Mouse (Mus musculus) intestine, embryonic 14.5 days (tissue): Measurements from ENCODE around the gene Tns3. TPM values are rescaled to one million over a fixed set of nuclear protein-coding genes. Genes with fewer than 3 reads are reported as not detected.

ENCODE experiments used
- ATAC-seq: fragments of 200-750 bp; cut with Nextera tagmentation; replicated peaks from 2 replicates; pipeline ENCODE4 v1.8.0; 2017; ENCODE audit warnings: low read depth, moderate number of reproducible peaks, moderate TSS enrichment, moderate library complexity; ENCODE audit not compliant: low FRiP score, low TSS enrichment
- DNase-seq: peaks from one replicate; pipeline ENCODE4 v3.0.0-alpha.2; 2018; ENCODE audit warnings: low spot score
- H3K27ac ChIP-seq: fragments of 300-500 bp; sonication (generic); 2 replicates; pipeline ENCODE4 v1.5.1; 2014; ENCODE audit warnings: low read depth, mild to moderate bottlenecking, control low read depth
- H3K27me3 ChIP-seq: fragments of 300-500 bp; sonication (generic); replicated peaks from 2 replicates; pipeline ENCODE4 v1.6.1; 2014; ENCODE audit warnings: low read length, control low read depth; ENCODE audit not compliant: control insufficient read depth, insufficient read depth
- H3K36me3 ChIP-seq: fragments of 300-500 bp; sonication (generic); 2 replicates; pipeline ENCODE4 v1.6.1; 2014; ENCODE audit warnings: low read length, control low read depth; ENCODE audit not compliant: control insufficient read depth, insufficient read depth
- H3K4me1 ChIP-seq: fragments of 300-500 bp; sonication (generic); replicated peaks from 2 replicates; pipeline ENCODE4 v1.6.1; 2014; ENCODE audit warnings: low read length, control low read depth, mixed read lengths; ENCODE audit not compliant: control insufficient read depth, insufficient read depth
- H3K4me2 ChIP-seq: fragments of 300-500 bp; sonication (generic); 2 replicates; pipeline ENCODE4 v1.6.1; 2014; ENCODE audit warnings: low read length
- H3K4me3 ChIP-seq: fragments of 300-500 bp; sonication (generic); 2 replicates; pipeline ENCODE4 v1.5.1; 2014; ENCODE audit warnings: low read depth, low read length, control low read depth, mixed read lengths
- H3K9ac ChIP-seq: fragments of 300-500 bp; sonication (generic); 2 replicates; pipeline ENCODE4 v1.6.1; 2014; ENCODE audit warnings: mild to moderate bottlenecking, low read length
- H3K9me3 ChIP-seq: fragments of 300-500 bp; sonication (generic); 2 replicates; pipeline ENCODE4 v1.6.1; 2016; ENCODE audit warnings: low read length, control low read depth; ENCODE audit not compliant: control insufficient read depth
- WGBS: fragments of 180-500 bp; shearing (Covaris S2); extraction: QIAGEN DNeasy Blood & Tissue Kit; methylation state at CpG from one replicate; pipeline ENCODE4 v1.1.7; 2014; 5-methylcytosine and 5-hydroxymethylcytosine counted together
- polyA plus RNA-seq: library from polyadenylated mRNA; unstranded; fragments of >200 nt; fragmentation: Nextera tagmentation; extraction: Ambion mirVana; gene quantifications from 2 replicates; pipeline ENCODE4 v1.2.1, GENCODE M21; 2014

Gene Tns3
- polyA plus RNA-seq, 1 experiment from 2014 or later: 25.7 TPM

- Histone ChIP-seq H3K27ac (no peak overlapping the region), H3K36me3 (peaks cover 39% of the 10 kb centered on the region), H3K4me3 (no peak overlapping the region), H3K9me3 (no peaks in the 10 kb centered on the region), H3K27me3 (no peaks in the 10 kb centered on the region), H3K4me1 (no peaks in the 10 kb centered on the region; the same call in 1 of the 2 replicates), H3K4me2 (no peak overlapping the region), H3K9ac (no peak overlapping the region)
- ATAC-seq (no peak), DNase-seq (no peak)
- 33% methylated on average over 5 of the region's 5 CpGs for WGBS
Observed at GRCm38 (mm10) chr11:8481962-8482361, 182.4 kb downstream of the Tns3 start.

GRCm38 (mm10) chr11:8481529-8481928 is 182.8 kb downstream of the Tns3 start:
- ATAC-seq (no peak), DNase-seq (no peak)
- Histone ChIP-seq H3K4me3 (no peak overlapping the region), H3K4me1 (no peaks in the 10 kb centered on the region; the same call in 1 of the 2 replicates), H3K27ac (no peak overlapping the region), H3K4me2 (no peak overlapping the region), H3K36me3 (peaks cover 41% of the 10 kb centered on the region), H3K9ac (no peak overlapping the region), H3K9me3 (no peaks in the 10 kb centered on the region), H3K27me3 (no peaks in the 10 kb centered on the region)
- WGBS: 83% methylated on average over 6 of the region's 6 CpGs

- Histone ChIP-seq H3K36me3 (peaks cover 33% of the 10 kb centered on the region), H3K27ac (no peak overlapping the region), H3K4me3 (no peak overlapping the region), H3K9me3 (no peaks in the 10 kb centered on the region), H3K4me2 (no peak overlapping the region), H3K9ac (no peak overlapping the region), H3K27me3 (no peaks in the 10 kb centered on the region), H3K4me1 (no peaks in the 10 kb centered on the region; the same call in 1 of the 2 replicates)
- 87% methylated on average over 2 of the region's 2 CpGs for WGBS
- ATAC-seq: no peak
- DNase-seq: no peak
Observed at GRCm38 (mm10) chr11:8479858-8480257, 184.5 kb downstream of the Tns3 start.

GRCm38 (mm10) chr11:8479313-8479712 is 185.0 kb downstream of the Tns3 start:
- no peak overlapping the region for H3K4me2 ChIP-seq
- H3K27ac ChIP-seq: no peak overlapping the region
- H3K36me3 ChIP-seq: peaks cover 35% of the 10 kb centered on the region
- H3K9ac ChIP-seq: no peak overlapping the region
- no peaks in the 10 kb centered on the region for H3K9me3 ChIP-seq
- no peak overlapping the region for H3K4me3 ChIP-seq
- DNase-seq (no peak), ATAC-seq (no peak)
- no peaks in the 10 kb centered on the region; the same call in 1 of the 2 replicates for H3K4me1 ChIP-seq
- no peaks in the 10 kb centered on the region for H3K27me3 ChIP-seq
- 96% methylated on average over 7 of the region's 7 CpGs for WGBS

- Histone ChIP-seq H3K27me3 (no peaks in the 10 kb centered on the region), H3K36me3 (peaks cover 38% of the 10 kb centered on the region), H3K9me3 (no peaks in the 10 kb centered on the region), H3K4me1 (peaks cover 25% of the 10 kb centered on the region), H3K4me3 (no peak overlapping the region), H3K9ac (no peak overlapping the region), H3K4me2 (no peak overlapping the region), H3K27ac (no peak overlapping the region)
- DNase-seq (no peak), ATAC-seq (no peak)
- 72% methylated on average over 5 of the region's 5 CpGs for WGBS
Observed at GRCm38 (mm10) chr11:8473616-8474015, 190.7 kb downstream of the Tns3 start.

GRCm38 (mm10) chr11:8472439-8472838 is 191.9 kb downstream of the Tns3 start:
- no peaks in the 10 kb centered on the region for H3K27me3 ChIP-seq
- WGBS: 39% methylated on average over 12 of the region's 12 CpGs
- no peak overlapping the region for H3K4me2 ChIP-seq
- H3K36me3 ChIP-seq: peaks cover 26% of the 10 kb centered on the region
- peaks cover 34% of the 10 kb centered on the region for H3K4me1 ChIP-seq
- H3K9ac ChIP-seq: no peak overlapping the region
- no peaks in the 10 kb centered on the region for H3K9me3 ChIP-seq
- no peak for DNase-seq
- no peak overlapping the region for H3K27ac ChIP-seq
- H3K4me3 ChIP-seq: no peak overlapping the region
- no peak for ATAC-seq

GRCm38 (mm10) chr11:8471535-8471934 is 192.8 kb downstream of the Tns3 start:
- Histone ChIP-seq H3K9ac (no peak overlapping the region), H3K9me3 (no peaks in the 10 kb centered on the region), H3K4me3 (no peak overlapping the region), H3K4me2 (no peak overlapping the region), H3K4me1 (peaks cover 43% of the 10 kb centered on the region), H3K27ac (no peak overlapping the region), H3K27me3 (no peaks in the 10 kb centered on the region), H3K36me3 (peaks cover 23% of the 10 kb centered on the region)
- no peak for DNase-seq
- no peak for ATAC-seq
- 89% methylated on average over 3 of the region's 3 CpGs for WGBS

GRCm38 (mm10) chr11:8469537-8469936 is 194.8 kb downstream of the Tns3 start:
- 35% methylated on average over 9 of the region's 9 CpGs for WGBS
- H3K36me3 ChIP-seq: peaks cover 19% of the 10 kb centered on the region; the same call in 1 of the 2 replicates
- DNase-seq (no peak), ATAC-seq (no peak)
- no peaks in the 10 kb centered on the region for H3K9me3 ChIP-seq
- no peak overlapping the region for H3K4me2 ChIP-seq
- H3K4me1 ChIP-seq: peaks cover 46% of the 10 kb centered on the region
- peak overlapping the region; percentile 88 for H3K27ac ChIP-seq
- no peak overlapping the region for H3K4me3 ChIP-seq
- H3K27me3 ChIP-seq: no peaks in the 10 kb centered on the region
- H3K9ac ChIP-seq: no peak overlapping the region
